Mouse (Mus musculus): ENCODE data around the gene 4930519G04Rik. TPM values are rescaled to one million over a fixed set of nuclear protein-coding genes. Genes with fewer than 3 reads are reported as not detected.

4930519G04Rik gene
- total and polyA plus RNA-seq, 2 experiments from 2014 or later, result not detected

- WGBS, result 88% methylated on average over 6 of the region's 6 CpGs
Observed at GRCm38 (mm10) chr5:114886801-114887200, 33.3 kb downstream of the 4930519G04Rik start.

GRCm38 (mm10) chr5:114888995-114889394 lies 35.5 kb downstream of the 4930519G04Rik start:
- no peaks in the 10 kb centered on the region for H3K9me3 ChIP-seq (ENCODE audit: low read length)
- no peak overlapping the region for H3K4me2 ChIP-seq (ENCODE audit: low read depth, low read length, poor library complexity, severe bottlenecking)
- H3K4me1 ChIP-seq (ENCODE audit: insufficient read depth, low read length), result no peaks in the 10 kb centered on the region
- no peaks in the 10 kb centered on the region for H3K36me3 ChIP-seq (ENCODE audit: insufficient read depth, low read length)
- ATAC-seq (ENCODE audit: low FRiP score) (no peak), DNase-seq (ENCODE audit: low spot score) (no peak)
- no peak overlapping the region for H3K4me3 ChIP-seq (ENCODE audit: low read depth, low read length)
- TF ChIP-seq CTCF (IDR thresholded peaks at IDR 0.05), result no peak
- H3K9ac ChIP-seq (replicated peaks; ENCODE audit: low read length, poor library complexity, severe bottlenecking), result no peak overlapping the region
- H3K27ac ChIP-seq (ENCODE audit: low read depth, low read length), result no peak overlapping the region
- H3K27me3 ChIP-seq (ENCODE audit: insufficient read depth, low read length), result no peaks in the 10 kb centered on the region
- 93% methylated on average over 2 of the region's 2 CpGs for WGBS

More at GRCm38 (mm10) chr5:114886801-114887200, 33.3 kb downstream of the 4930519G04Rik start:
- ATAC-seq (ENCODE audit: low FRiP score) (no peak), DNase-seq (ENCODE audit: low spot score) (no peak)
- no peak for TF ChIP-seq CTCF (IDR thresholded peaks at IDR 0.05)
- Histone ChIP-seq H3K27me3 (ENCODE audit: insufficient read depth, low read length) (no peaks in the 10 kb centered on the region), H3K9ac (replicated peaks; ENCODE audit: low read length, poor library complexity, severe bottlenecking) (no peak overlapping the region), H3K4me3 (ENCODE audit: low read depth, low read length) (no peak overlapping the region), H3K9me3 (ENCODE audit: low read length) (no peaks in the 10 kb centered on the region), H3K4me2 (ENCODE audit: low read depth, low read length, poor library complexity, severe bottlenecking) (no peak overlapping the region), H3K27ac (ENCODE audit: low read depth, low read length) (no peak overlapping the region), H3K36me3 (ENCODE audit: insufficient read depth, low read length) (no peaks in the 10 kb centered on the region), H3K4me1 (ENCODE audit: insufficient read depth, low read length) (no peaks in the 10 kb centered on the region)

- Histone ChIP-seq H3K36me3 (ENCODE audit: insufficient read depth, low read length) (no peaks in the 10 kb centered on the region), H3K27ac (ENCODE audit: low read depth, low read length) (no peak overlapping the region), H3K9me3 (ENCODE audit: low read length) (no peaks in the 10 kb centered on the region), H3K4me1 (ENCODE audit: insufficient read depth, low read length) (no peaks in the 10 kb centered on the region), H3K9ac (replicated peaks; ENCODE audit: low read length, poor library complexity, severe bottlenecking) (no peak overlapping the region), H3K4me3 (ENCODE audit: low read depth, low read length) (no peak overlapping the region), H3K27me3 (ENCODE audit: insufficient read depth, low read length) (no peaks in the 10 kb centered on the region), H3K4me2 (ENCODE audit: low read depth, low read length, poor library complexity, severe bottlenecking) (no peak overlapping the region)
- DNase-seq (ENCODE audit: low spot score) (no peak), ATAC-seq (ENCODE audit: low FRiP score) (no peak)
- no peak for TF ChIP-seq CTCF (IDR thresholded peaks at IDR 0.05)
- WGBS, result 87% methylated on average over 4 of the region's 4 CpGs
Observed at GRCm38 (mm10) chr5:114895542-114895941, 42.1 kb downstream of the 4930519G04Rik start.

GRCm38 (mm10) chr5:114896688-114897373 lies 43.4 kb downstream of the 4930519G04Rik start, which contains the start of gene Oasl2:
Oasl2 (plus strand) TSS chr5:114896936.
- no peaks in the 10 kb centered on the region for H3K4me1 ChIP-seq (ENCODE audit: insufficient read depth, low read length)
- H3K27ac ChIP-seq (ENCODE audit: low read depth, low read length), result no peak within 1 kb of the TSS
- ATAC-seq (ENCODE audit: low FRiP score) (no peak), DNase-seq (ENCODE audit: low spot score) (no peak)
- no peaks in the 10 kb centered on the region for H3K9me3 ChIP-seq (ENCODE audit: low read length)
- H3K27me3 ChIP-seq (ENCODE audit: insufficient read depth, low read length), result no peaks in the 10 kb centered on the region
- peak within 1 kb of the TSS; percentile 28 for H3K4me2 ChIP-seq (ENCODE audit: low read depth, low read length, poor library complexity, severe bottlenecking)
- H3K4me3 ChIP-seq (ENCODE audit: low read depth, low read length), result no peak within 1 kb of the TSS
- no peak for TF ChIP-seq CTCF (IDR thresholded peaks at IDR 0.05)
- WGBS, result 62% methylated on average over 13 of the region's 13 CpGs
- H3K36me3 ChIP-seq (ENCODE audit: insufficient read depth, low read length), result no peaks in the 10 kb centered on the region
- no peak within 1 kb of the TSS for H3K9ac ChIP-seq (replicated peaks; ENCODE audit: low read length, poor library complexity, severe bottlenecking)

GRCm38 (mm10) chr5:114897374-114897793 lies 43.9 kb downstream of the 4930519G04Rik start:
- no peaks in the 10 kb centered on the region for H3K27me3 ChIP-seq (ENCODE audit: insufficient read depth, low read length)
- ATAC-seq (ENCODE audit: low FRiP score) (no peak), DNase-seq (ENCODE audit: low spot score) (no peak)
- TF ChIP-seq CTCF (IDR thresholded peaks at IDR 0.05), result no peak
- H3K4me1 ChIP-seq (ENCODE audit: insufficient read depth, low read length), result no peaks in the 10 kb centered on the region
- H3K4me3 ChIP-seq (ENCODE audit: low read depth, low read length), result no peak overlapping the region
- no peaks in the 10 kb centered on the region for H3K9me3 ChIP-seq (ENCODE audit: low read length)
- no peak overlapping the region for H3K27ac ChIP-seq (ENCODE audit: low read depth, low read length)
- H3K9ac ChIP-seq (replicated peaks; ENCODE audit: low read length, poor library complexity, severe bottlenecking), result no peak overlapping the region
- WGBS, result 12% methylated on average over 7 of the region's 7 CpGs
- H3K36me3 ChIP-seq (ENCODE audit: insufficient read depth, low read length), result no peaks in the 10 kb centered on the region
- peak overlapping the region; percentile 28 for H3K4me2 ChIP-seq (ENCODE audit: low read depth, low read length, poor library complexity, severe bottlenecking)

DNA sequence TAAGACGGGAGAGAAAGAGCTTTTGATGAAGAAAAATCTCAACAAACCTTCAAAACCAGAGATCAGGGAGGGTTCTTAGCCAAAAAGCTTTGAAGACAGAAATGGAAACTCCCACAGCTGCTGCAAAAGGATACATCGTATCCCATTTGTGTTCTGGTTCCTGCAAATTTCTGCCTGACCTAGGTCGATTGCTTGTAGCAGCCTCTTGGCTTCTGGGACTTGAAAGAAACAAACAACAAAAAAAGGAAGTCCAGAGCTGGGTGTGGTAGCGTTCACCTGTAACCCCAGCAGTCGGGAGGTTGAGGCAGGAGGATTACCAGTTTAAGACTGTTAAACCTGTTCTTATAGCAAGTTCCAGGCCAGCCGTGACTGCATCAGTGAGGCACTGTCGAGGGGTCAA lies 45.4 kb downstream of the 4930519G04Rik start:
- H3K4me3 ChIP-seq (ENCODE audit: low read depth, low read length), result no peak overlapping the region
- 76% methylated on average over 7 of the region's 7 CpGs for WGBS

More for the DNA sequence above, 45.4 kb downstream of the 4930519G04Rik start:
- no peaks in the 10 kb centered on the region for H3K4me1 ChIP-seq (ENCODE audit: insufficient read depth, low read length)
- DNase-seq (ENCODE audit: low spot score) (no peak), ATAC-seq (ENCODE audit: low FRiP score) (no peak)
- no peaks in the 10 kb centered on the region for H3K9me3 ChIP-seq (ENCODE audit: low read length)
- H3K4me2 ChIP-seq (ENCODE audit: low read depth, low read length, poor library complexity, severe bottlenecking), result no peak overlapping the region
- no peaks in the 10 kb centered on the region for H3K36me3 ChIP-seq (ENCODE audit: insufficient read depth, low read length)
- H3K27ac ChIP-seq (ENCODE audit: low read depth, low read length), result no peak overlapping the region
- TF ChIP-seq CTCF (IDR thresholded peaks at IDR 0.05), result no peak
- no peak overlapping the region for H3K9ac ChIP-seq (replicated peaks; ENCODE audit: low read length, poor library complexity, severe bottlenecking)
- H3K27me3 ChIP-seq (ENCODE audit: insufficient read depth, low read length), result no peaks in the 10 kb centered on the region

Measured in midbrain, postnatal 0 days (tissue).